Mouse (Mus musculus): Measurements from ENCODE around the gene Crhr1. TPM values are rescaled to one million over a fixed set of nuclear protein-coding genes. Genes with fewer than 3 reads are reported as not detected.

Gene Crhr1
- polyA plus RNA-seq, 1 experiment, result not detected

DNA sequence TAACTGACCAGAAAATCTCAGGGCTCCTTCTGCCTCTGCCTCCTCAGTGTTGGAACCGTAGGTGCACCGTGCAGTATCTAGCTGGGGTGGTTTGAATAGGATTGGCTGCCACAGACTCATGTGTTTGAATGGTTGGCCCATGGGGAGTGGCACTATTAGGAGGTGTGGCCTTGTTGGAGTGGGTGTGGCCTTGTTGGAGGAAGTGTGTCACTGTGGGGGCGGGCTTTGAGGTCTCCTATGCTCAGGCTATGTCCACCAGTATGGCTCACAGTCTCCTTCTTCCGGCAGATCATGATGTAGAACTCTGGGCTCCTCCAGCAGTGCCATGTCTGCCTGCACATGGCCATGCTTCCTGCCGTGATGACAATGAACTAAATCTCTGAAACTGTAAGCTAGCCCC lies 89.1 kb downstream of the Crhr1 start:
- Histone ChIP-seq H3K27ac (ENCODE audit: insufficient read depth, low read length) (no peak overlapping the region), H3K27me3 (ENCODE audit: control insufficient read depth, insufficient read depth, low read length, poor library complexity, severe bottlenecking) (no peaks in the 10 kb centered on the region), H3K4me3 (ENCODE audit: low read depth, low read length) (no peak overlapping the region), H3K9me3 (replicated peaks; ENCODE audit: control insufficient read depth, insufficient read depth, low read length, poor library complexity, severe bottlenecking) (no peaks in the 10 kb centered on the region), H3K36me3 (ENCODE audit: control insufficient read depth, insufficient read depth, low read length, poor library complexity, severe bottlenecking) (no peaks in the 10 kb centered on the region), H3K9ac (ENCODE audit: low read depth, poor library complexity, severe bottlenecking) (no peak overlapping the region), H3K4me1 (ENCODE audit: control insufficient read depth, insufficient read depth, low read length) (no peaks in the 10 kb centered on the region)
- no peak for TF ChIP-seq EP300 (IDR thresholded peaks at IDR 0.05; ENCODE audit: insufficient read depth, low read depth, low read length)
- TF ChIP-seq POLR2A (IDR thresholded peaks at IDR 0.05; ENCODE audit: insufficient read depth, low read length), result no peak
- TF ChIP-seq CTCF (IDR thresholded peaks at IDR 0.05; ENCODE audit: low read depth, low read length), result no peak

DNA sequence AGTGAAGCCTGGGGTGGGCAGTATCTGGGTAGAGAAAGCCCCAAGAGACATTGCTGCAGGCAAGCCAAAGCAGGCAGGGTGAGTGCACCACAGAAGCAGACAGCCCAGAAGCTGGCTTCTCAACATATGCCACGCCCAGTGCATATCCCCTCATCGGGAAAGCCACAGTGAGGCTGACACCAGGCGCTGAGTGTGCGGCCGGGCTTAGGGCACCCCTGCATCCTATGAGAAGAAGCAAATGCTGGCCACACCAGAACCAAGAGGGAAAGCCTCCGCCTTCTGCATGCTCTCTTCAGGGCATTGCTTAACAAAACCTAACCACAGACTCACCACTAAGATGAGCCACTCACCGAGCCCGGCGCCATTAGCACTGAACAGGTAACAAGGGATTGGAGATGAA lies 90.6 kb downstream of the Crhr1 start:
- no peak overlapping the region for H3K9ac ChIP-seq (ENCODE audit: low read depth, poor library complexity, severe bottlenecking)

More for the DNA sequence above, 90.6 kb downstream of the Crhr1 start:
- Histone ChIP-seq H3K27me3 (ENCODE audit: control insufficient read depth, insufficient read depth, low read length, poor library complexity, severe bottlenecking) (no peaks in the 10 kb centered on the region), H3K27ac (ENCODE audit: insufficient read depth, low read length) (no peak overlapping the region), H3K36me3 (ENCODE audit: control insufficient read depth, insufficient read depth, low read length, poor library complexity, severe bottlenecking) (no peaks in the 10 kb centered on the region), H3K4me1 (ENCODE audit: control insufficient read depth, insufficient read depth, low read length) (no peaks in the 10 kb centered on the region), H3K4me3 (ENCODE audit: low read depth, low read length) (no peak overlapping the region), H3K9me3 (replicated peaks; ENCODE audit: control insufficient read depth, insufficient read depth, low read length, poor library complexity, severe bottlenecking) (no peaks in the 10 kb centered on the region)
- TF ChIP-seq POLR2A (IDR thresholded peaks at IDR 0.05; ENCODE audit: insufficient read depth, low read length), result no peak
- TF ChIP-seq CTCF (IDR thresholded peaks at IDR 0.05; ENCODE audit: low read depth, low read length), result no peak
- TF ChIP-seq EP300 (IDR thresholded peaks at IDR 0.05; ENCODE audit: insufficient read depth, low read depth, low read length), result no peak

Other genes starting within 250 kb of the Crhr1 start
- gene Nsf, start 178.8 kb upstream of the Crhr1 start, polyA plus RNA-seq (2011; ENCODE audit: insufficient read depth, insufficient read length, low read depth, missing spikeins), result 60.4 and 69.8 TPM in 2 replicates
- 16.7 and 16.9 TPM in 2 replicates for gene Arf2, start 166.1 kb upstream of the Crhr1 start, polyA plus RNA-seq (2011; ENCODE audit: insufficient read depth, insufficient read length, low read depth, missing spikeins)
- gene Sppl2c, start 53.5 kb downstream of the Crhr1 start, polyA plus RNA-seq (2011; ENCODE audit: insufficient read depth, insufficient read length, low read depth, missing spikeins), result not detected in 2 replicates
- 13.6 and 15.0 TPM in 2 replicates for gene Mapt, start 98.5 kb downstream of the Crhr1 start, polyA plus RNA-seq (2011; ENCODE audit: insufficient read depth, insufficient read length, low read depth, missing spikeins)

All from ES-Bruce4 (cell line).